Mouse (Mus musculus) gastrocnemius, postnatal 14 days (tissue): ENCODE data around the gene Klrd1. TPM values are rescaled to one million over a fixed set of nuclear protein-coding genes. Genes with fewer than 3 reads are reported as not detected.

Source experiments
- total RNA-seq, 2 experiments: library from RNA; stranded (reverse); gene quantifications; 2 replicates each; pipeline ENCODE4 v1.2.3; 2021

The Klrd1 gene
- total RNA-seq, 2 experiments from 2014 or later, result not detected

Other genes with a start within 250 kb of the Klrd1 start
- gene Clec12a, start 249.1 kb upstream of the Klrd1 start, total RNA-seq, result under 1 TPM in 1 of 2 experiments, not detected in 1; 0.10 TPM
- gene Clec12b, start 205.9 kb upstream of the Klrd1 start, total RNA-seq, result not detected
- gene Clec1b, start 194.5 kb upstream of the Klrd1 start, total RNA-seq, result under 1 TPM in 1 of 2 experiments, not detected in 1; 0.35 TPM
- not detected for gene Clec9a, start 182.9 kb upstream of the Klrd1 start, total RNA-seq
- 1 to 10 TPM; 3.5 to 4.5 TPM for gene Clec1a, start 139.8 kb upstream of the Klrd1 start, total RNA-seq
- not detected for gene Olr1, start 84.6 kb upstream of the Klrd1 start, total RNA-seq
- gene Tmem52b, start 79.2 kb upstream of the Klrd1 start, total RNA-seq, result not detected
- gene Gabarapl1, start 58.6 kb upstream of the Klrd1 start, total RNA-seq, result 10 to 100 TPM; 27.8 to 35.4 TPM
- gene Klre1, start 13.9 kb upstream of the Klrd1 start, total RNA-seq, result not detected
- gene Klrk1, start 32.1 kb downstream of the Klrd1 start, total RNA-seq, result not detected
- gene Klrc3, start 51.6 kb downstream of the Klrd1 start, total RNA-seq, result not detected
- gene Klrc2, start 68.9 kb downstream of the Klrd1 start, total RNA-seq, result not detected
- gene Klrc1, start 87.2 kb downstream of the Klrd1 start, total RNA-seq, result not detected
- not detected for gene Klri1, start 125.3 kb downstream of the Klrd1 start, total RNA-seq
- gene Klri2, start 148.7 kb downstream of the Klrd1 start, total RNA-seq, result not detected
- not detected for gene Gm156, start 192.5 kb downstream of the Klrd1 start, total RNA-seq